20 mouse cellular contexts compared by ENCODE assay signal in the genomic region with DNA sequence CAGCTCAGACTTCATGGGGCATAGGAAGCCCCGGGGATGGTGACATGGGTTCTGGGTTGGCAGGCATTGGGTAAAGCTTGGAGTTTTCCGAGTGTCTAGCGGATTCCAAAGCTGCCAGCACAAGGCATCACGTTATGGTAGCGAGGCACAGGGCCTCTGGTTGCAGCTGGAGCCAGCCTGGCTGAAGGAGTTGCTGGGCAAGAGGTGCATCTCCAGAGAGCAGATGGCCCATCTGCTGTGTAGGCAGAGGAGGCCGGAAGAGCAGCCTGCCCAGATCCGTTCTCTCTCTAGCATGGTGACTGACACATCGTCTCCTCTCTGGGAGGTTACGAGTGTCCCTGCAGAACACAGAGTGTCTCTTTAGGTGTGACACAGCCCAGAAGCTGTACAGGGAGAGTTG.
DNase-seq lines count a peak whose midpoint lies in the region; ATAC-seq and TF ChIP-seq lines count a peak whose summit lies in the region.
"Had no signal": no experiment of that assay in that cellular context is flagged by ENCODE, and none has a peak within 500 bp of the region (broad histone marks: within the 10 kb centered on the region; RNA-seq: fewer than 3 reads in every experiment).

No protein-coding gene starts in this region.

- no peak for DNase-seq in forebrain, postnatal 0 days
- DNase-seq in layer of hippocampus, adult 2 months (ENCODE audit: low spot score in 2 of 2): no peak
- no peak for DNase-seq in layer of hippocampus, postnatal 14 days (ENCODE audit: low spot score in 2 of 2)
- DNase-seq in neural tube, embryonic 11.5 days (ENCODE audit: low spot score): no peak
- DNase-seq in neural tube, embryonic 10.5 days (ENCODE audit: extremely low spot score, low spot score): no peak
- DNase-seq: adrenal gland, adult 2 months; adrenal gland, postnatal 25 days; cerebellum, adult 11-12 months; cerebellum, postnatal 36 days; gastrocnemius, postnatal 10 days; heart, adult 2 months; heart, postnatal 14 days had no signal

- 0 out of 2 replicates have a peak, but pooled peaks cover 3% of the 10 kb centered on the region for H3K4me1 ChIP-seq in forebrain, postnatal 0 days (ENCODE audit: insufficient read depth)
- peaks cover 14% of the 10 kb centered on the region for H3K4me1 ChIP-seq in forebrain, embryonic 15.5 days
- 0 out of 2 replicates have a peak, but pooled peaks cover 2% of the 10 kb centered on the region for H3K4me1 ChIP-seq in neural tube, embryonic 11.5 days (ENCODE audit: control insufficient read depth, insufficient read depth, low read length)
- H3K4me1 ChIP-seq: embryonic facial prominence, embryonic 13.5 days; heart, embryonic 15.5 days had no signal

- no peak overlapping the region for H3K4me3 ChIP-seq in forebrain, postnatal 0 days (ENCODE audit: low read depth, low read length)
- H3K4me3 ChIP-seq in forebrain, embryonic 15.5 days: no peak overlapping the region
- no peak overlapping the region for H3K4me3 ChIP-seq in layer of hippocampus, adult 2 months
- H3K4me3 ChIP-seq in neural tube, embryonic 11.5 days (ENCODE audit: low read depth, low read length): no peak overlapping the region
- H3K4me3 ChIP-seq: embryonic facial prominence, embryonic 13.5 days; forebrain, embryonic 12.5 days; heart, adult 2 months; heart, embryonic 15.5 days; hindbrain, embryonic 15.5 days had no signal

- no peak overlapping the region for H3K9ac ChIP-seq in forebrain, postnatal 0 days
- H3K9ac ChIP-seq in forebrain, embryonic 15.5 days (replicated peaks): no peak overlapping the region
- H3K9ac ChIP-seq in neural tube, embryonic 11.5 days (ENCODE audit: low read length): no peak overlapping the region
- H3K9ac ChIP-seq: embryonic facial prominence, embryonic 13.5 days; forebrain, embryonic 12.5 days; heart, embryonic 15.5 days; hindbrain, embryonic 15.5 days had no signal

- no peak for TF ChIP-seq CTCF in forebrain, postnatal 0 days (IDR thresholded peaks at IDR 0.05; ENCODE audit: low read depth)
- no peak for TF ChIP-seq CTCF in layer of hippocampus, adult 2 months (conservative IDR thresholded peaks at IDR 0.05)

- H3K36me3 ChIP-seq in forebrain, postnatal 0 days (ENCODE audit: insufficient read depth): no peaks in the 10 kb centered on the region
- H3K36me3 ChIP-seq in forebrain, embryonic 15.5 days: no peaks in the 10 kb centered on the region
- no peaks in the 10 kb centered on the region for H3K36me3 ChIP-seq in neural tube, embryonic 11.5 days (ENCODE audit: control insufficient read depth, insufficient read depth, low read length)
- H3K36me3 ChIP-seq: embryonic facial prominence, embryonic 13.5 days; forebrain, embryonic 12.5 days; heart, embryonic 15.5 days; hindbrain, embryonic 15.5 days had no signal

- H3K27me3 ChIP-seq in forebrain, postnatal 0 days (ENCODE audit: insufficient read depth, low read length): no peaks in the 10 kb centered on the region
- 0 out of 2 replicates have a peak, but pooled peaks cover 3% of the 10 kb centered on the region for H3K27me3 ChIP-seq in forebrain, embryonic 15.5 days
- H3K27me3 ChIP-seq in neural tube, embryonic 11.5 days (ENCODE audit: control insufficient read depth, insufficient read depth, low read length): no peaks in the 10 kb centered on the region
- H3K27me3 ChIP-seq: embryonic facial prominence, embryonic 13.5 days had no signal

- 67% methylated on average over 9 of the region's 9 CpGs for WGBS in forebrain, postnatal 0 days
- 72% methylated on average over 9 of the region's 9 CpGs for WGBS in forebrain, embryonic 15.5 days
- 79% methylated on average over 9 of the region's 9 CpGs for WGBS in neural tube, embryonic 11.5 days

- no peak overlapping the region for H3K4me2 ChIP-seq in forebrain, postnatal 0 days (ENCODE audit: low read depth)
- no peak overlapping the region for H3K4me2 ChIP-seq in forebrain, embryonic 15.5 days (replicated peaks)
- no peak overlapping the region for H3K4me2 ChIP-seq in neural tube, embryonic 11.5 days (ENCODE audit: low read depth)
- H3K4me2 ChIP-seq: embryonic facial prominence, embryonic 13.5 days; forebrain, embryonic 12.5 days; heart, embryonic 11.5 days; heart, embryonic 15.5 days; hindbrain, embryonic 15.5 days had no signal

- H3K9me3 ChIP-seq in forebrain, postnatal 0 days (ENCODE audit: low read length): no peaks in the 10 kb centered on the region
- H3K9me3 ChIP-seq in forebrain, embryonic 15.5 days: no peaks in the 10 kb centered on the region
- no peaks in the 10 kb centered on the region for H3K9me3 ChIP-seq in neural tube, embryonic 11.5 days (ENCODE audit: control insufficient read depth, low read length)
- H3K9me3 ChIP-seq: embryonic facial prominence, embryonic 13.5 days; forebrain, embryonic 12.5 days; heart, embryonic 15.5 days; hindbrain, embryonic 15.5 days had no signal

- ATAC-seq in forebrain, postnatal 0 days: peak; percentile 32; the same call in 1 of the 2 replicates
- ATAC-seq in forebrain, embryonic 15.5 days (replicated peaks): no peak
- ATAC-seq in neural tube, embryonic 11.5 days (ENCODE audit: insufficient read depth, low FRiP score, low TSS enrichment): no peak
- no peak for ATAC-seq in inflammation-experienced regulatory T-cells, adult 6 months
- ATAC-seq: intestine, postnatal 0 days had no signal

- 0 out of 2 replicates have a peak overlapping the region, but pooled peaks have one; percentile 21 for H3K27ac ChIP-seq in forebrain, postnatal 0 days (ENCODE audit: low read depth, low read length)
- no peak overlapping the region for H3K27ac ChIP-seq in forebrain, embryonic 15.5 days (replicated peaks)
- H3K27ac ChIP-seq in layer of hippocampus, adult 2 months: 0 out of 2 replicates have a peak overlapping the region, but pooled peaks have one; percentile 6
- H3K27ac ChIP-seq in neural tube, embryonic 11.5 days (ENCODE audit: low read depth, low read length): 0 out of 2 replicates have a peak overlapping the region, but pooled peaks have one; percentile 20
- H3K27ac ChIP-seq: embryonic facial prominence, embryonic 13.5 days; forebrain, embryonic 12.5 days; heart, adult 2 months; heart, embryonic 15.5 days; hindbrain, embryonic 15.5 days had no signal
